ENCODE assay signal across 8 mouse cellular contexts in the genomic region with DNA sequence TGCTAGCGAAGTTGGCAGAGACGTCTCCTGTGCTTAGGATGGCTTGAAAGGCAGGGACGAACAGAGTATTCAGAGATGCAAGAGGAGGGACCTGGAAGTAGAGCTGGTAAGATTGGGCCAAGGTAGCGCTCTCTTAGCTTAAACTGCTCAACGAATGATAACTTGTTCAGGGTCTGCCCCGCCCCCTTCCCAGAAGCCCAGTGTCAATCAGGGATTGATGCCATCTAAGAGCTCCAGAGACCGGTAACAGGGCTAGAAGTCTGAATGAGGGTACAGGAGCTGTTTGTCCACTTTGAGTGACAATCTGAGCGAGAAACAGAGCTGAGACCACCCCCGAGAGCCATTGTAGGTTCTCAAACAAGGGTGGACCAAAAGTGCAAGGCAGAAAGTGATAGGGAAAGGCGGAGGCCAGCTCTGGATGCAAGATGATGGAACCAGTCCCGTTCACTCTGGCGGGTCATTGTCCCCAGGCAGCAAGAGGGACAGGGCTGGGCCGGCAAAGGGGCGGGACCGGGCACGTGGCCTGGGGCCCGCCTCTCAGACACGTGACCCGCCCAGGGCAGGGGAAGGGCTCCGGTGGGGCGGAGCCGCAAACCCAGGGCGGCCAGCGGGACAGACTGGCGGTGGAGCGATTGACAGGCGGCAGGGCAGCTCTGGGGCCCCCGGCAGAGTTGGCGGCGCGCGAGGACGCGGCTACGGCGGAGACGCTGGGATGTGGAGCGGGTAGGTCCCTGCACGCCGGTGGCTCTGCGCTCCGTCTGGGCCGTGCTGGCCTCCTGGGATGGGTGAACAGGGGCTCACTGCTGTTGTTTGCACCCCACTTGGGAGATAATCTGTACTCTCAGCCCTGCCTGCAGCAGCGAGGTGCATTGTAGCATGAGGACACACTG. TPM values are rescaled to one million over a fixed set of nuclear protein-coding genes. Genes with fewer than 3 reads are reported as not detected.
DNase-seq lines count a peak whose midpoint lies in the region; ATAC-seq and TF ChIP-seq lines count a peak whose summit lies in the region.

No protein-coding gene starts in this region.

- H3K4me3 ChIP-seq in C2C12 (ENCODE audit: insufficient read depth, poor library complexity, severe bottlenecking) = peak overlapping the region; percentile 18
- H3K4me3 ChIP-seq in brown adipose tissue, adult 24 weeks (ENCODE audit: insufficient read depth, low read depth, low read length) = peak overlapping the region; percentile 62
- H3K4me3 ChIP-seq in heart, embryonic 13.5 days = peak overlapping the region; percentile 72
- H3K4me3 ChIP-seq in liver, embryonic 13.5 days (replicated peaks) = peak overlapping the region; percentile 82

- no peaks in the 10 kb centered on the region for H3K9me3 ChIP-seq in heart, embryonic 13.5 days
- H3K9me3 ChIP-seq in liver, embryonic 13.5 days (replicated peaks) = no peaks in the 10 kb centered on the region

- peak overlapping the region; percentile 91 for H3K9ac ChIP-seq in heart, embryonic 13.5 days
- H3K9ac ChIP-seq in liver, embryonic 13.5 days = peak overlapping the region; percentile 95

- no peaks in the 10 kb centered on the region for H3K79me2 ChIP-seq in C2C12 (ENCODE audit: control insufficient read depth, insufficient read depth)

- H3K36me3 ChIP-seq in C2C12 (ENCODE audit: control insufficient read depth, insufficient read depth) = no peaks in the 10 kb centered on the region
- no peaks in the 10 kb centered on the region for H3K36me3 ChIP-seq in heart, embryonic 13.5 days
- peaks cover 52% of the 10 kb centered on the region for H3K36me3 ChIP-seq in liver, embryonic 13.5 days
- no peaks in the 10 kb centered on the region for H3K36me3 ChIP-seq in splenic B cell, adult 2 months (ENCODE audit: control insufficient read depth, insufficient read depth, low read length, poor library complexity, severe bottlenecking)

- 6% methylated on average over 44 of the region's 44 CpGs for WGBS in heart, embryonic 13.5 days
- 4% methylated on average over 44 of the region's 44 CpGs for WGBS in liver, embryonic 13.5 days (ENCODE audit: insufficient replicate concordance)

- no peaks in the 10 kb centered on the region for H3K27me3 ChIP-seq in C2C12 (ENCODE audit: control insufficient read depth, insufficient read depth, insufficient read length)
- no peaks in the 10 kb centered on the region for H3K27me3 ChIP-seq in heart, embryonic 13.5 days (replicated peaks)
- H3K27me3 ChIP-seq in liver, embryonic 13.5 days = no peaks in the 10 kb centered on the region
- no peaks in the 10 kb centered on the region for H3K27me3 ChIP-seq in splenic B cell, adult 2 months (ENCODE audit: control insufficient read depth, insufficient read depth, low read length, poor library complexity, severe bottlenecking)

- H3ac ChIP-seq in C2C12 (ENCODE audit: control insufficient read depth, insufficient read length, low read depth) = peak overlapping the region; percentile 69

- H3K27ac ChIP-seq in brown adipose tissue, adult 24 weeks (replicated peaks; ENCODE audit: low read depth, low read length) = peak overlapping the region; percentile 12; the same call in 1 of the 2 replicates
- H3K27ac ChIP-seq in heart, embryonic 13.5 days (replicated peaks) = peak overlapping the region; percentile 96
- H3K27ac ChIP-seq in liver, embryonic 13.5 days = peak overlapping the region; percentile 99

- H3K4me1 ChIP-seq in brown adipose tissue, adult 24 weeks (ENCODE audit: control insufficient read depth, insufficient read depth, insufficient read length, low read length) = peaks cover 5% of the 10 kb centered on the region; the same call in 1 of the 2 replicates
- peaks cover 86% of the 10 kb centered on the region for H3K4me1 ChIP-seq in heart, embryonic 13.5 days
- peaks cover 91% of the 10 kb centered on the region for H3K4me1 ChIP-seq in liver, embryonic 13.5 days (replicated peaks)

- no peak for TF ChIP-seq CTCF in C2C12 (IDR thresholded peaks at IDR 0.05; ENCODE audit: control insufficient read depth, insufficient read depth, insufficient read length)

- peak overlapping the region; percentile 90 for H3K4me2 ChIP-seq in heart, embryonic 13.5 days
- H3K4me2 ChIP-seq in liver, embryonic 13.5 days = peak overlapping the region; percentile 98

- no peaks in the 10 kb centered on the region for H3K79me3 ChIP-seq in C2C12 (ENCODE audit: low read depth)

- peak; percentile 74 for ATAC-seq in erythroid progenitor cell, adult 5-6 weeks (replicated peaks; ENCODE audit: low FRiP score, poor library complexity, severe bottlenecking)
- peak; percentile 92 for ATAC-seq in heart, embryonic 13.5 days (ENCODE audit: extremely low read depth, insufficient number of reproducible peaks, low FRiP score, low TSS enrichment)
- ATAC-seq in liver, embryonic 13.5 days (ENCODE audit: low read depth) = peak; percentile 80

- peak; percentile 96 for DNase-seq in kidney, postnatal 10 days
- DNase-seq in liver, embryonic 13.5 days = peak; percentile 96
- DNase-seq in naive thymus-derived CD4-positive, alpha-beta T cell, adult 2 months (ENCODE audit: low read depth) = peak; percentile 30
- peak; percentile 62 for DNase-seq in splenic B cell, adult 2 months (ENCODE audit: low read depth, low spot score)

TF ChIP-seq in C2C12, 6 proteins besides CTCF, POLR2A, EP300 and RAD21:
- peak; percentile 92 for TF ChIP-seq USF1 (IDR thresholded peaks at IDR 0.05; ENCODE audit: low read depth)
- TF ChIP-seq MYOD1 (IDR thresholded peaks at IDR 0.05; ENCODE audit: control insufficient read depth, insufficient read length, low read depth) = no peak
- no peak for TF ChIP-seq CEBPB (IDR thresholded peaks at IDR 0.05; ENCODE audit: low read depth)
- TF ChIP-seq MAX (IDR thresholded peaks at IDR 0.05) = peak; percentile 63

RNA-seq across cellular contexts. Expression of a gene that starts 16.4 kb away (rescaled TPM):
- polyA plus RNA-seq in C2C12 (2012; fragmentation: generic; extraction: Trizol) = 4.5 TPM
- polyA plus RNA-seq in brown adipose tissue, adult 24 weeks (2012; ENCODE audit: insufficient read depth, insufficient read length, missing spikeins) = 4.8 and 7.5 TPM in 2 replicates
- total RNA-seq in erythroid progenitor cell, adult 5-6 weeks (2015; ENCODE audit: low replicate concordance) = 252 and 262 TPM in 2 replicates
- total RNA-seq in erythroid progenitor cell, adult 5-6 weeks (2017; ENCODE audit: low replicate concordance) = 345 and 413 TPM in 2 replicates
- polyA plus RNA-seq in heart, embryonic 13.5 days (2015; fragmentation: Nextera tagmentation; extraction: Ambion mirVana) = 32.5 and 36.7 TPM in 2 replicates
- polyA plus RNA-seq in liver, embryonic 13.5 days (2015; fragmentation: Nextera tagmentation; extraction: Ambion mirVana) = 196 and 207 TPM in 2 replicates

RNA-seq across cellular contexts. Expression of a gene that starts 16.4 kb away (rescaled TPM):
- polyA plus RNA-seq in C2C12 (2012; fragmentation: generic; extraction: Trizol) = 0.09 TPM
- polyA plus RNA-seq in brown adipose tissue, adult 24 weeks (2012; ENCODE audit: insufficient read depth, insufficient read length, missing spikeins) = not detected in 2 replicates
- not detected in 2 replicates for total RNA-seq in erythroid progenitor cell, adult 5-6 weeks (2015; ENCODE audit: low replicate concordance)
- total RNA-seq in erythroid progenitor cell, adult 5-6 weeks (2017; ENCODE audit: low replicate concordance) = not detected in 2 replicates
- 0.23 and 0.27 TPM in 2 replicates for polyA plus RNA-seq in heart, embryonic 13.5 days (2015; fragmentation: Nextera tagmentation; extraction: Ambion mirVana)
- 0.17 and 0.20 TPM in 2 replicates for polyA plus RNA-seq in liver, embryonic 13.5 days (2015; fragmentation: Nextera tagmentation; extraction: Ambion mirVana)

RNA-seq across cellular contexts. Expression of a gene that starts 23.5 kb away (rescaled TPM):
- 161 TPM for polyA plus RNA-seq in C2C12 (2012; fragmentation: generic; extraction: Trizol)
- 31.1 and 34.2 TPM in 2 replicates for polyA plus RNA-seq in brown adipose tissue, adult 24 weeks (2012; ENCODE audit: insufficient read depth, insufficient read length, missing spikeins)
- total RNA-seq in erythroid progenitor cell, adult 5-6 weeks (2015; ENCODE audit: low replicate concordance) = 15.5 and 16.3 TPM in 2 replicates
- 9.4 and 12.6 TPM in 2 replicates for total RNA-seq in erythroid progenitor cell, adult 5-6 weeks (2017; ENCODE audit: low replicate concordance)
- 39.4 and 41.9 TPM in 2 replicates for polyA plus RNA-seq in heart, embryonic 13.5 days (2015; fragmentation: Nextera tagmentation; extraction: Ambion mirVana)
- polyA plus RNA-seq in liver, embryonic 13.5 days (2015; fragmentation: Nextera tagmentation; extraction: Ambion mirVana) = 5.3 and 7.3 TPM in 2 replicates

RNA-seq across cellular contexts. Expression of a gene that starts 37.5 kb away (rescaled TPM):
- 4,975 TPM for polyA plus RNA-seq in C2C12 (2012; fragmentation: generic; extraction: Trizol)
- 4,010 and 5,287 TPM in 2 replicates for polyA plus RNA-seq in brown adipose tissue, adult 24 weeks (2012; ENCODE audit: insufficient read depth, insufficient read length, missing spikeins)
- 2,541 and 2,855 TPM in 2 replicates for total RNA-seq in erythroid progenitor cell, adult 5-6 weeks (2015; ENCODE audit: low replicate concordance)
- 1,910 and 2,502 TPM in 2 replicates for total RNA-seq in erythroid progenitor cell, adult 5-6 weeks (2017; ENCODE audit: low replicate concordance)
- 2,189 and 2,554 TPM in 2 replicates for polyA plus RNA-seq in heart, embryonic 13.5 days (2015; fragmentation: Nextera tagmentation; extraction: Ambion mirVana)
- polyA plus RNA-seq in liver, embryonic 13.5 days (2015; fragmentation: Nextera tagmentation; extraction: Ambion mirVana) = 5,062 and 5,153 TPM in 2 replicates

Comparison
In these comparisons a context has a peak if more than half of its experiments do, and no peak if none do; other contexts are left out.
1. Peak in every context shown above with its lines: DNase-seq, ATAC-seq, H3K4me3 ChIP-seq and H3K27ac ChIP-seq.
2. H3K4me3 ChIP-seq: peak in every context shown above with its lines; median percentile 82 in liver, embryonic 13.5 days; 72 in heart, embryonic 13.5 days; 62 in brown adipose tissue, adult 24 weeks; 18 in C2C12.
3. H3K27ac ChIP-seq: peak in every context shown above with its lines; median percentile 99 in liver, embryonic 13.5 days; 96 in heart, embryonic 13.5 days; 12 in brown adipose tissue, adult 24 weeks.
4. DNase-seq: peak in every context shown above with its lines; median percentile 96 in kidney, postnatal 10 days; 96 in liver, embryonic 13.5 days; 62 in splenic B cell, adult 2 months; 30 in naive thymus-derived CD4-positive, alpha-beta T cell, adult 2 months.